Mouse (Mus musculus) cerebellum, adult 2 months (tissue): Measurements from ENCODE around the gene Mad1l1. TPM values are rescaled to one million over a fixed set of nuclear protein-coding genes. Genes with fewer than 3 reads are reported as not detected.
A peak's percentile ranks its signal among the peaks of the same experiment; 100 is the strongest.

Source experiments
- DNase-seq, 2 experiments: peaks; one replicate each; pipeline ENCODE4 v3.0.0; 2021
- H3K27ac ChIP-seq: fragments of 200-500 bp; 2 replicates; pipeline ENCODE4 v1.5.1; 2012; ENCODE audit warnings: low read length, control low read depth, inconsistent platforms; ENCODE audit not compliant: insufficient read depth
- H3K27me3 ChIP-seq: fragments of 200-500 bp; 2 replicates; pipeline ENCODE4 v1.6.1; 2012; ENCODE audit warnings: inconsistent platforms, mild to moderate bottlenecking, low read length, moderate library complexity; ENCODE audit not compliant: control insufficient read depth, insufficient read depth
- H3K4me1 ChIP-seq: fragments of 200-500 bp; 2 replicates; pipeline ENCODE4 v1.6.1; 2011; ENCODE audit warnings: low read length; ENCODE audit not compliant: control insufficient read depth, insufficient read depth
- H3K4me3 ChIP-seq: fragments of 200-500 bp; replicated peaks from 2 replicates; pipeline ENCODE3; 2011; ENCODE audit warnings: mild to moderate bottlenecking, low read depth, low read length, control low read depth; ENCODE audit not compliant: insufficient read depth
- CTCF ChIP-seq: fragments of 200-500 bp; IDR thresholded peaks from 2 replicates; pipeline ENCODE4 v1.5.1; 2011; ENCODE audit warnings: low read depth, mild to moderate bottlenecking, control low read depth, low read length, moderate library complexity, borderline replicate concordance; ENCODE audit not compliant: insufficient read depth
- POLR2A ChIP-seq: fragments of 200-500 bp; IDR thresholded peaks from 2 replicates; pipeline ENCODE4 v1.6.1; 2011; ENCODE audit warnings: low read length, control low read depth, borderline replicate concordance; ENCODE audit not compliant: insufficient read depth
- WGBS: fragments of 180-500 bp; shearing (Covaris S2); methylation state at CpG from one replicate; pipeline ENCODE4 v1.1.7; 2018; 5-methylcytosine and 5-hydroxymethylcytosine counted together
- polyA plus RNA-seq: library from polyadenylated mRNA; depleted of rRNA; stranded (reverse); fragments of >200 nt; gene quantifications from 2 replicates; pipeline ENCODE4 v1.2.3, GENCODE M21; 2012

Gene Mad1l1
- polyA plus RNA-seq, 1 experiment = 25.3 TPM

- no peaks in the 10 kb centered on the region for H3K27me3 ChIP-seq
- 91% methylated on average over 3 of the region's 3 CpGs for WGBS
- DNase-seq = no peak
- H3K4me1 ChIP-seq = no peaks in the 10 kb centered on the region
- no peak overlapping the region for H3K27ac ChIP-seq
- H3K4me3 ChIP-seq = no peak overlapping the region
- no peak for TF ChIP-seq POLR2A
- no peak for TF ChIP-seq CTCF
These were observed 36.1 kb upstream of the Mad1l1 start for GRCm38 (mm10) chr5:140357466-140357865.

GRCm38 (mm10) chr5:140355934-140356333 is 34.6 kb upstream of the Mad1l1 start:
- no peak for TF ChIP-seq CTCF
- no peak for TF ChIP-seq POLR2A
- Histone ChIP-seq H3K4me1 (no peaks in the 10 kb centered on the region), H3K27me3 (no peaks in the 10 kb centered on the region)

GRCm38 (mm10) chr5:140352352-140352751 is 31.0 kb upstream of the Mad1l1 start:
- no peak overlapping the region for H3K27ac ChIP-seq
- WGBS = 95% methylated on average over 6 of the region's 6 CpGs
- H3K27me3 ChIP-seq = no peaks in the 10 kb centered on the region
- TF ChIP-seq POLR2A (no peak), CTCF (no peak)
- no peak for DNase-seq
- no peaks in the 10 kb centered on the region for H3K4me1 ChIP-seq
- no peak overlapping the region for H3K4me3 ChIP-seq

More at GRCm38 (mm10) chr5:140355934-140356333, 34.6 kb upstream of the Mad1l1 start:
- Histone ChIP-seq H3K4me3 (no peak overlapping the region), H3K27ac (no peak overlapping the region)
- 75% methylated on average over 11 of the region's 11 CpGs for WGBS
- no peak for DNase-seq

- H3K27me3 ChIP-seq = no peaks in the 10 kb centered on the region
- no peak for DNase-seq
- TF ChIP-seq CTCF (no peak), POLR2A (no peak)
- H3K27ac ChIP-seq = no peak overlapping the region
- whole genome bisulfite sequencing = 92% methylated on average over 8 of the region's 8 CpGs
- H3K4me1 ChIP-seq = no peaks in the 10 kb centered on the region
- no peak overlapping the region for H3K4me3 ChIP-seq
These were observed 29.6 kb upstream of the Mad1l1 start for GRCm38 (mm10) chr5:140350731-140351497.

- no peaks in the 10 kb centered on the region for H3K4me1 ChIP-seq
- 93% methylated on average over 9 of the region's 9 CpGs for WGBS
- H3K27ac ChIP-seq = no peak overlapping the region
- H3K4me3 ChIP-seq = no peak overlapping the region
- H3K27me3 ChIP-seq = no peaks in the 10 kb centered on the region
- DNase-seq = no peak
- no peak for TF ChIP-seq POLR2A
- TF ChIP-seq CTCF = no peak
These were observed 28.5 kb upstream of the Mad1l1 start for GRCm38 (mm10) chr5:140349882-140350281.

- WGBS = 89% methylated on average over 1 of the region's 1 CpGs
- no peaks in the 10 kb centered on the region for H3K4me1 ChIP-seq
- no peak overlapping the region for H3K27ac ChIP-seq
- H3K27me3 ChIP-seq = no peaks in the 10 kb centered on the region
- no peak for TF ChIP-seq CTCF
- TF ChIP-seq POLR2A = no peak
- no peak overlapping the region for H3K4me3 ChIP-seq
- DNase-seq = no peak
These were observed 24.7 kb upstream of the Mad1l1 start for GRCm38 (mm10) chr5:140346050-140346449.

GRCm38 (mm10) chr5:140345244-140345643 is 23.9 kb upstream of the Mad1l1 start:
- no peaks in the 10 kb centered on the region for H3K27me3 ChIP-seq
- 94% methylated on average over 4 of the region's 4 CpGs for WGBS
- no peaks in the 10 kb centered on the region for H3K4me1 ChIP-seq
- H3K4me3 ChIP-seq = no peak overlapping the region
- H3K27ac ChIP-seq = no peak overlapping the region
- no peak for DNase-seq
- TF ChIP-seq POLR2A = no peak
- TF ChIP-seq CTCF = no peak

GRCm38 (mm10) chr5:140342880-140343279 is 21.5 kb upstream of the Mad1l1 start:
- DNase-seq = no peak
- no peaks in the 10 kb centered on the region for H3K27me3 ChIP-seq
- no peak overlapping the region for H3K4me3 ChIP-seq
- TF ChIP-seq CTCF = peak; percentile 11; the same call in 1 of the 2 replicates
- no peak for TF ChIP-seq POLR2A
- no peak overlapping the region for H3K27ac ChIP-seq
- WGBS = 83% methylated on average over 4 of the region's 4 CpGs
- no peaks in the 10 kb centered on the region for H3K4me1 ChIP-seq
